Mouse (Mus musculus) cerebellum, adult 9-11 months (tissue): Measurements from ENCODE around the gene Nhlrc2.

Source experiments
- DNase-seq: peaks from one replicate; pipeline ENCODE4 v3.0.0; 2022

Gene Nhlrc2

DNA sequence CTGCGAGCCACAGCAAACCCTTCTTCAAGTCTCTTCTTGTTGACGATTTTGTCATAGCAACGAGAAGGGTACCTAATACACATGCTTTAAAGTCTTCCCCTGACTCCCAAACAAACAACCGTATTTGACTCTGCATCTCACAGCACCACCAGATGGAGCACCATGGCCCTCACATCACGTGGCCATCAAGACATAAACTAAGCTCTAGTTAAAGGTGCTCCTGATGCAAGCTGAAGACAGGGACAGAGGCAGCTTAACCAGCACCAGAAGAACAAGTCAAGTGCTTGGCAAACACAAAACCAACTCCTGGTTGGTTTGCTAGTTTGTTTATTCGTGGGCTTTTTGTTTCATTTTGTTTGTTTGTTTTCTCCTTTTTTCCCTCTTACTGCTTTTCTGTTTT is 17.3 kb downstream of the Nhlrc2 start:
- DNase-seq, result no peak

DNA sequence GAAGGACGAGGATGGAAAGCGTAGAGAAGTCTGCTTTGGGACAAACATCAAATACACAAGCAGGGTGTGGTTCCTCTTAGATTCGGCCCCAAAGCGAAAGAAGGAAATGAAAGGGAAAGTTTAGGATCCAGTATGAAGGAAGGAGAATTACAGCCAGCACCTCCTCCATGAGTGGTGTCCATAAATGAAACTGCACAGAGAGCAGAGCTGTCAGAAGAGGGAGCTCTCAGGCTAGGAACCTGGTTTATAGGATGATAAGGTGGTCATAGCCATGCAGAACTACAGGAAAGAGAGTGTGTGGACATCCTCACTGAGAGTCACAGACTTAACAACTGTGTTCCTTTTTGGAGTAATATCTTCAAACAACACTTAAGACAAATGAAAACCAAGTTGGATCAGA is 18.0 kb downstream of the Nhlrc2 start:
- no peak for DNase-seq

DNA sequence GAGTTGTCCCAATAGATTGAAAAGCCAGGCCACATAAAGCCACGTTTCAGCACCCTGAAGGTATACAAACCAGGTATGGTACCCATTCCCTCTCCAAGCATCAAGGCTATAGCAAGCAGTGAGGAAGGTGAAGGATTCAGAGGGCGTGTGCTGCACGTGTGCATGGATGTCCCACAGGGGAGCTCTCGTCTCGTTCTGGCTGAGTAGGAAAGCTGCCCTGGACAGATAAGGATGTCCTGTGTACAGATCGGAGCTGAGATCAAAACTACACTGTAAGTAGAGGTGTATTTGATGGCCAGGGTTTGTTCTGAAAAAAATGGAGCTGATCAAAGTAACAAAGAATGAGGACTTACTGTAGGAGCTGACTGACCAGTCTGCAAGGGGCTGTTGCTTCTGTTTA is 18.9 kb downstream of the Nhlrc2 start:
- no peak for DNase-seq

DNA sequence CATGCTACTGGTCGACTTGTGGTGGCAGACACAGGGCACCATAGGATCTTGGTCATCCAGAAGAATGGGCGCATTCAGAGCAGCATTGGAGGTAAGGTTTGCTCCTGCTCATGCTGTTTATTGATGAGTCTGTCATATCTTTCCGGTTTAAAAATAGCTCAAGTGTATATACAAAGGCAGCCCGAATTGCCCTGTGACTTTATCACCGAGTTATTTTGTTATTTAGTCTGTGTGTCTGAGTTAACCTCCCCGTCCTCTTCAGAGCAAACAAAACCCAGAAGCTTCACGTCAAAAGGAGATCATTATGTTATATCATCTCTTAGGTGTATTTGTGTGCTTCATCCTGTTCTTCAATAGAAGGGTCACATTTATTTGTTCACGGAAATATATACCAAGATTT is 22.7 kb downstream of the Nhlrc2 start:
- DNase-seq, result no peak

DNA sequence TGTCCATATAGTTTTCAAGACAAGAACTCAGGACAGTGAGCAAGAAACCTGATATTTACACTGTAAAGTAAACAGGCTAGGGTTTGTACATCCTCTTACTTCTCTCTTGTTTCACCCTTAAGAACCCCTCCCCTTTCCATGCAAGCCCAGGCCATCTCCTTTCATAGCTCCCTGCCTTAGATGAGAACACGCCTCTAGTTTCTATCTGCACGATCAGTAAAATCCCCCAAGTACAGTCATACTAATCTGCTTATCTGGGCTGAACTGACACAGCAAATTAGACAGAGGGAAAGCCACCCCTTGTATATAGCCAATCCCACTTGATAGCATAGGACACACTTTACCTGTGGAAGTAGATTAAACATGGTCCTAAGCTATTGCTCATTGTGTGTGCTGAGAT is 23.2 kb downstream of the Nhlrc2 start:
- no peak for DNase-seq

DNA sequence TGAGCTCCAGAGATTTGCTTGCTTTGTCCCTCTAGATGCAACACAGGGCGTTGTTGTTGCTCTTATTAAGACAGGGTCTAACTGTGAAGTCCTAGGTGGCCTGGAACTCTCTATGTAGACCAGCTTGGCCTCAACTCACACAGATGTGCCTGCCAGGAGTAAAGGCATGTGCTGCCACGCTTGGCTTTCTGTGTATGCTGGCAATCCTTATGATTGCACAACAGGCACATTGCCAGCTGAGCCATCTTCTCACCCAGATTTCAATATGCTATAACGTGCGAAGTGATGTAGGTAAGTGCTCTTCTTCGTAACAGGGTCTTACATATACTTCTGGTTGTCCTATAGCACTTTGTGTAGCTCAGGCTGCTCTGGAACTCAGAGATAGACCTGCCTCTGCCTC is 23.9 kb downstream of the Nhlrc2 start:
- DNase-seq, result no peak

DNA sequence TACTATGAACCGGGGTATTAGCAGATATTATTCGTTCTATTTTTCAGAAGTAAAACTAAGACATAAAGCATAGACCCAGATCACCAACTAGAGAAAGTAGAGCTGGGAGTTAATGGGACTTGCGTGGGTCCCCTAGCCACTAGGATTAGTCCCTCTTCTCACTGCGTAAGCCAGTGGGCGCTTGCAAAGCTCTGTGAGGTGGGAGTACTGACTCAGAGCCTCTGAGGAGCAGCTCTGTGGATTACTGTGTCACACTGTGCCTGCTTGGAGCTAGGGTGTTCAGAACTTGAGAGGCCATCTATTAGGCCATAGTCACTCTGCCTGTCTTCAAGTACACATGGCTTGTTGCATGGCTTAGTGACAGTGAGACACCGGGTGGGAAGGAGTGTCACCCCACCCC is 25.1 kb downstream of the Nhlrc2 start:
- DNase-seq, result no peak

DNA sequence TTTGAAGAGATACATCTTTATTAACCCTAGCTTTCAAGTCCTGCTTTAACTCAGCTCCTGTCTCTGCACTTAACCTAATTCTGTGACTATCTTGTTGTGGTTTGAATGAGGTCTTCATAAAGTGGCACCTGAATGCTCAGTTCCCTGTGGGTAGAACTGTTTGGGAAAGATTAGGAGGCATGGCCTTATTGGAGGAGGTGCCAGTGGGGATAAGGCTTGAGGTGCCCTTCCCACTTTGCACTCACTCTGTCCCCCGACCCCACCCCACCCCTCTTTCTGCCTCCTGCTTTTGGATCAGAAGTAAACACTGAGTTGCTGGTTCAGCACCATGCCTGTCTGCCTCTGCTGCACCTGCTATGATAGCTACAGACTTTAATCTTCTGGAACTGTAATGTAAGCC is 29.7 kb downstream of the Nhlrc2 start:
- no peak for DNase-seq

DNA sequence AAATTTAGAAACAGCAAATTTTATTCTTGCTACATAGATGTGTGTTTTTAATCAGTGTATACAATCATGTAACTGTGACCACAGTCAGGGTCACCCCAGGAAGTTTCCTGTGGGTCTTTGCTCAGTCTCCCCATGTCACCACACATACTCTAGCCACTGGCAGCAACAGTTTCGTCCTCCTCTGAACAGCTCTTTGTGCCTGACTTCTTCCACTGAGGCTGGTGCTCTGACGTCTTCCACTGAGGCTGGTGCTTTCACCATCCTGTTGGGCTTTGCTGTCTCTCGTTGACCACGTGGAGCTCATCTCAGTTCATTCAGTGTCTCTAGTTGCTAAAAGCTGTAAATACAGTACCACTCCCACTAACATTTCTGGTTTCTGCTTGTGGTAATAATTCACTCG is 33.9 kb downstream of the Nhlrc2 start:
- no peak for DNase-seq

DNA sequence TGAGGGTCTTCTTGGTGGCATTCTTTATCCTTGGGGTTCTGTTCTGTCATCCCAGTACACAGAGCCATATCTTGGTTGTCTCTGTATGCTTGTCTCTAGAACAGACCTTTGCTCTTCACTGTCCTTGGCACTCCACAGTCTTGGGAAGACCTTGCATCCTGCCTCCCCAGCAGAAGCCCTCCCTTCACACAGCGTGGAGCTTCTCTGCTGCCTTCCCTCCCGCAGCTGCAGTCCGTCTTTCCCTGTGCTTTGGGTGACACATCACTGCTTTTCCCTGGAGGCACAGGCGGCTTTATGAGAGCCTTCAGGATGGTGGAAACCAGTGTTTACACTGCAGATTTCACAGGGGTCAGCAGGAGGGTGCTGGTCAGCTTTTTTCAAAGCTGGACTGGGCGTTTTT is 35.7 kb downstream of the Nhlrc2 start:
- DNase-seq, result no peak

DNA sequence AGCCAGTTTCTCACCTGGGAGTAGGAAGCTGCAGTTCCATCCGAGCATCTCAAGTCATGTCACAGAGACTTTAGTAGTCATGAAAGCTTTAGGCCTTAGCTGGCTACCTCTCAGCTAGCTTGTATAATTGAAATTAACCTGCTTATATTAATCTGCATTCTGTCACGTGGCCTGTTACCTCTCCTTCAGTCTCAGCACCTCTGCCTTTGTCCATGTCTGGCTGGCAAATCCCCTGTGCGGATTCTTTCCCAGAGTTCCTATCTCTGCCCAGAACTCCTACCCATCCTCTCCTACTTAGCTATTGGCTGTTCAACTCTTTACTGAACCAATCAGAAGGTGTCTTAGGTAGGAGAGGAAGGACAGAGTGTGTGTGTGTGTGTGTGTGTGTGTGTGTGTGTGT is 36.2 kb downstream of the Nhlrc2 start:
- DNase-seq, result no peak

DNA sequence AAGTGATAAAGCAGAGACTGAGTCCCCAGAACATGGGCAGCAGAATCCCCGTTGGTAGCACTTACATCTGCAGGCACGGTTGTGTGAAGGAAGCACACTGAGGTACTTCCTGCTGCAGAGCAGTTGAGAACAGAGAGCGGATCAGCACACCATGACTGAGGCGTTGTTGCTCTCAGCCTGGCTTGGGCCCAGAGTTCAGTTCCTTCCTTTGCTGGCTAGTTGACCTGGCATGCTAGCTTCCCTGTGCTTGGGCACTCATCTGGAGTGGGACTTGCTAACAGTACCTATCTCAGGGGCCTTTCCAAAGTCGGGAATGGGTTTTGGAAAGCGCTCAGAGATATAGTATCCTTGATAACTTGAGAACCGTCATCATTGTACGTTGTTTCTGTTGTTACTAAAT is 38.3 kb downstream of the Nhlrc2 start:
- no peak for DNase-seq

DNA sequence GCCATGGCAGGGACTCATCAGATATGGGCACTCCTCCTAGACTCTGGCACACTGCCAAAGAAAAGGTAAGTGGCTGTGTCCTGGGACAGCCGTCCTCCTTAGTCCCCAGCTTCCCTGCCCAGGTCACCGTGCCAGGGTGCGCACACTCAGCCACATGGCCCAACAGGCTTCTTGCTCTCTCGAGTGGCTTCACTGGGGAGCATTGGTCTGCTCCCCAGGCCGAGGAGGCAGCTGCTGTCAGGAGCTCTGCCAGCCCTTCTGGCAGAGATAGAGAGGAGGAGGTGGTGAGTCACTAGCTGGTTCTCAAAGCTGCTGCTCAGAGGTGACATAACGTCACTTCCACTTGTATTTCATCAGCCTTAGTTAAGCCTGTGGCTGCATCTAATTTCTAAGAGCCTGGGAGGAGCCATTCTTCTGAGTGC is 40.2 kb downstream of the Nhlrc2 start:
- peak; percentile 75 for DNase-seq

DNA sequence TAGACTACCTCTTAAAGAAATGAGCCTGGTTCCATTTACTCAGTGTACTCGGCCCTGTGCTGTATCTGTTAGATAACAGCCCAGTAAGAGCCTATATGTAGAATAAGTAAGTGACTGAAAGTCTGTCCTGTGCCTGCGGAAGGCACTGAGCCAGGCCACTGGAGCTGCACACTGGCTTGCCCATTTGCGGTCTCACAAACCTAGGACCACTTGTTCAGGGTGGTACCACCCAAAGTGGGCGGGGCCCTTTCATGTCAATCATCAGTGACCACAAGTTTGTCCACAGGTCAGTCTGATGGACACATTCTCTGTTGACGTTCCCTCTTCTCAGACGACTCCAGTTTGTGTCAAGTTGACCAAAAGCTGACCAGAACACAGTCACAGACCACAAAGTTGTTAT is 40.9 kb downstream of the Nhlrc2 start:
- DNase-seq, result no peak

DNA sequence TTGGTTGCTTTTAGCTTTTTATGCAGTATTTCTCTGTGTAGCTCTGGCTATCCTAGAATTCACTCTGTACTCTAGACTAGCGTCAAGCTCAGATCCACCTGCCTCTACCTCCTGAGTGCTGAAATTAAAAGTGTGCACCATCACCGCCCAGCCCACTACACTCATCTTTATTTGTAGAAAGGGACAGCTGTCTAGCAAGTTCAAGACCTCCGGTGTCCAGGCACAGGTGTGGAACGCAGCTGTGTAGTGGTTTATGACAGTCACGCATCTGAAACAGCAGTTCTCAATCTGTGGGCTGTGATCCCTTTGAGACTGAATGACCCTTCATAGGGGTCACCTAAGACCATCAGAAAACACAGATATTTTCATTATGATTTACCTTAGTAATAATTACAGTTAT is 41.4 kb downstream of the Nhlrc2 start:
- DNase-seq, result no peak

DNA sequence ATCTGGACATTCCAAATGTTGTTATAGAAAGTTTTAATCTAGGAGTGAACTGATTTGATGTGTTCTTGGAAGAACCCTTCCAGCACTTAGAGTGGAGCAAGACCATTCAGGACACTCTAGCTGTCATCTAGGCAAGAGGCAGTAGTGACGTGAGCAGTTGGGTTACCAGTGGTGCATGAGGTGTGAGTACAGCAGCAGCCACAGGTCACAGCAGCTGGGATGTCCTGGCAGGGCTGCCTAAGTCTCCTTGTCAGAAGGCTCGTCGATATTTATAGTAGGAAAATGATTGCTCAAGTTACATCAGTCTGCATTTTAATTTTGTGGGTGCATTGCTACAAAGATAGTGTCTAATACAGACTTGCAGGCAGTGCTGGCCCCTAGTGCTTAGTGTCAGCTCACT is 42.2 kb downstream of the Nhlrc2 start:
- no peak for DNase-seq

DNA sequence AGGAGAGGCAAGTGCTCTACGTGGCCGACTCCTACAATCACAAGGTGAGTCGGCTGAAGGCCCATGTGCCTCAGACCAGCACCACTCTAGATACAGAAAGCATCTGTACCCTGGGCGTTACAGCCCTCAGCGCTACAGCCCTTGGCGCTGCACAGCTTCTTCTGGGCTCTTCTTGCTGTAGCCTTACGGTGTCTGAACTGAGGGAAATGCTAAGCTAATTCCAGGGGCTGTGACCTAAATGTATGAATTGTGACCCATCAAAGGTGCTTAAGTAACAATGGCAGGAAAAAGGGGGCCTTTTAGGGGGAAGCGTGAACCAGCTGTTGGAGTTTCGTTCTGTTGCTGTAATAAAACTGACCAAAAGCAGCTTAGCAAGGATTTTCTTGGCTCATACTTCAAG is 44.4 kb downstream of the Nhlrc2 start:
- no peak for DNase-seq

DNA sequence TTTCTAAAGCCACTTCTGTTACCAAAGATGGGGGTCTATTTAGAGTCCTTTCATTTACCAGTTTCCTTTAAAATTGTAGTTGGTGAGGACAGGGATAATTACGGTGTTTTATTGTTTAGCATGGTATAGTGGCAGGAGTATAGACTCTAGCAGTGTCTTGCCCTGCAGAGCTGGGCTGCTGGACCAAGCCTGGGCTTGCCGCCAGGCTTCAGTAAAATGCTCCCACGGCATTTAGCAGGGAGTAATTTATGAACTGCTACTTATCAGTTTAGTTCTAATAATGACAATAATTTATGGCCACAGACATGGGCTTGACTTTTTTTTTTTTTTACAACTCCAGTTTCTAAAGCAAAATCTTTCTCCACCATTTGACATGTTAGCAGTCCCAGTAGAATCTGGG is 51.9 kb downstream of the Nhlrc2 start:
- DNase-seq, result no peak

DNA sequence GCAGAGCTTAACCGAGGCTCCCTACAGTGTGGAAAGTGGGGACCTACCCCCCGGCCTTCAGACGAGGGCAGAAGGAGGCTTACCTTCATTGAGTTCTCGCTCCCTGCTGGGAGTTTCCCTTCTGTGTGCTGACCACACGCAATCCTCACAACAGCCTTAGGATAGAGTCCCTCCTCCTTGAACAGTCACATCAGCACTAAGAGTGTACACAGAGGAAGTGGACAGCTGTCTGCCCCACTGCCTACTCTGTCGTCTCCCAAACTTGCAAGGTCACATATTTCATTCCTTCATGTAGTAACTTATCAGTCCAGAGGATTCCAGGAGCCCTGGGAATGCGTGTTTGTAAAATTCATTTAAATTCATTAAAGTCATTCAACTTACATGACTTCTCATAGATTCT is 52.7 kb downstream of the Nhlrc2 start:
- no peak for DNase-seq

DNA sequence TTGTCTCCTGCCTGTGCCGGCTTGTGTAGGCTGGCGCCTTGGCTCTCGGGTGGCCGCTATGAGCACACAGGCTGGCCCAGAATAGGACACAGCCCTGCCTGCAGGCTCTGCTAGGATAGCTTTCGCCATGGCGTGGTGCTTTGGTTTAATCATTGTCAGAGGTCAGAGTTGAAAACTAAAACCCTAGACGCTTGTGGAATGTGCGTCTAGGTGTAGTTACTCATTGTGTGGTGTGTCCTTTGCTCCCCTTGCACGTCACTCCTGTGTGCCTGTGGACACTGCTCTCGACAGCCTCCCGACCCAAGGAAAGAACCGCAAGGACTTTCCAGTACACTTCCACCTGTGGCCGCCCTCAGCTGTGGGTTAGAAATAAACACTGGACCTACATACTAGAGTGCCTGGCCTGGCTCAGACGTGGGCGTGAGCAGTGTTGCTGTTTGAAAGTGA is 53.9 kb downstream of the Nhlrc2 start:
- DNase-seq, result no peak

DNA sequence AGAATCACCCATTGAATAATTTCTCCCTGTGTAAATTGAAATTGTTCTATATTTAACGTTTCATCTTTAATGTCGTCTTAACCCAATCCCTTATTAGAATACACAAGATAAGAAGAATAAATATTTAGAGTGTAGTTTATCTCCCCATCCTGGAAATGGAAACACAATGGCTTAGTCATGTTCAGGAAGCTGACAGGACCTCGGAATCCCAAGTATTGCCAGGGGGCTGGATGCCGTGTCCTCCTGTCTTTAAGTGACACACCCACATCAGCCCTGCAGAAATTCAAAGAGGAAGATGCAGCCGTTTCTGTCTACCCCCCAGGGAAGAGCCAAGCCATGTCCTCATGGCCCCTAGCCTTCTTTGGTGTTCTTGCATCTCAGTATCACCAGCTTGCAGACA is 60.9 kb downstream of the Nhlrc2 start:
- DNase-seq, result no peak

DNA sequence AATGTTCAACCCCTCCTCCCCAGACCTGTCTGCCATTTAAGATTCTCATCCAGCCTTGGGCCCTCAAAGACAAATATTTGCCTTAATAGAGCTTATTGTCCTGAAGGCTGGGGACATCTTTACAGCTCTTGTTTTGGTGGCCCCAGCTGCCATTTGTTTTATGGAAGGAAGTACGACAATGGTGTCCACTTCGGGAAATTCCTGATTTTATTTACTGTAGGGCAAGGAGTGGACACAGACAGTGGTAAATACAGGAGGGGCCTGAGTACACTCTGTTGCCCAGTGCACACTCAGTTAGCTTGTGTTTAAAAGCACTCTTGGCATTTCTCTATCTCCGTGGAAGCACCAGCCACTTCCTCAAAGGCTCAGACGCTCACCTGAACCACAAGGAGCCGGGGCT is 66.1 kb downstream of the Nhlrc2 start:
- no peak for DNase-seq

DNA sequence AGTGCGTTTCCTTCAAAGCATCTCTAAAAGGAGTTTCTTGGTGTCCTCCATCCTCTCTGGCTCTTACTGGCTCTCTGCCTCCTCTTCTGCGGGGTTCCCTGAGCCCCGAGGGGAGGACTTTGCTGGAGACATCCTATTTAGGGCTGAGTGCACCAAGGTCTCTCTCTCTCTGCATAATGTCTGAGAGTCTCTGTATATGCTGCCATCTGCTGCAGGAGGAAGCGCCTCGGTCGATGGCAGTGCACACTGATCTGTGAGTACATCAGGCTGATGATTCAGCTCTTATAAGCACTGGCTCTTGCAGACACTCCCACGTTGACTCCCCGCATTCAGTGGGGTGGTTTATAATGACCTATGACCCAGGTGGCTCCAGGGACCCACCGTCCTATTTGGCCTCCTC is 70.8 kb downstream of the Nhlrc2 start:
- no peak for DNase-seq

DNA sequence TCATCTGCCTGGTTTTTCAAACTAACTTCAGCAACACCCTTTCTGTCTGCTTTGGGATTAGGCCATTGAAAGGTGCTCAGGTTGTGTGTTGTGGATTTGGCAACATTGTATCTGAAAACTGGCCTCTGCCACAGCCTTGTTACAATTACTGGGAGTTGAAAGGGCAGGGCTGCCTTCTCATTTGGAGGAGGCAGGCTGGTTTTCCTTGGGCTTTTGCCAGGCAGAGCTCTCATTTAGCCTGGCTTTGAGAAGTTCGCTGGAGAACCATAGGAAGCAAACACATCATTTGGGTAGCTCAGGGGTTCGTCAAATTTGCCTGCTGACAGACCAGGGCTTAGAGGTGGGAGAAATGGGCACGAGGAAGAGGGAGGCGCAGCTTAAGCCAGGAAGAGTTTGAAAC is 71.5 kb downstream of the Nhlrc2 start:
- DNase-seq, result no peak

DNA sequence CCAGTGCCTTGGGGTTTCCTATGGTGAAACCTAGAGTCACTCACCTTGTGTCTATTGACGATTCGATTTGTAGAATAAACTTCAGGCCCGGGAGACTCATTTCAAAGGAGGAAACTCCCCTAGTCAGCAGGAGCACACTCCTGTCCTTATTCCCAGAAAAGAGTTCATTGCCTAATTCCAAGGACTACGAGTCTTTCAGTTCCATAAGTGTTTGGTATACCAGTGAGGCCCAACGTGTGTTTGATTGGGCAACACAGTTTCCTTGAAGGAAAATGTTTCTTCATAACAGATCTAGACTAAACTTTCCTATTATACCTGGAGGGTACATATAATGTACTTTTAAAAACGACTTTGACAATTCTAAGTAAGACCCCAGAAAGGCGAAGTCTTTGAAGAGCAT is 73.8 kb downstream of the Nhlrc2 start:
- DNase-seq, result no peak

DNA sequence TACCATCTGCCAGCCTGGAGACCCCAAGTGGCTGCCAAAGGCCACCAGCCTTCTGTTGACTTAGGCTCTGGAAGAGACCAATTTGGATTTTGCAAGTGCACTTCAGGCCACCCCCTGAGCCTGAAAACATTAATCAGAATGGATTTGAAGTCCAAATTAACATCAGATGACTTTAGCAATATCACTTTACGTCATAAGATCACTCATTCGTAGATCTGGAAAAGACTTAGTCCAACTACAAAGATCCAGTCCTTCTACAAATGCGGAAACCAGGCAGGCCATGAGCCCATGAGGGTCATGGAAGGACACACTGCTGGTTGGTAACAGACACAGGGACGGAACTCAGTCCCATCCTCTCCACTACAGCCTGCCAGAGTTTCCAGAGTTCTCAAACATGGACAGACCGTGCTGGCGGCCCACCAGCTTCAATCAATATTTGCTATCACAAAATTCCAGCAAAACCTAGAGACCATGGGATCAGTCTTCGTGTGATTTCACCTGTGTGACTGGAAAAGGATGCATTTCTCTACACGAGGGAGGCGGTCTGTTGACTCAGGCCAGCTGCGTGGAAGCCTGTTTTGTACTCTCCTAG is 79.9 kb downstream of the Nhlrc2 start:
- DNase-seq, result no peak
